Mouse (Mus musculus): ENCODE data around the gene Papolb.

DNA sequence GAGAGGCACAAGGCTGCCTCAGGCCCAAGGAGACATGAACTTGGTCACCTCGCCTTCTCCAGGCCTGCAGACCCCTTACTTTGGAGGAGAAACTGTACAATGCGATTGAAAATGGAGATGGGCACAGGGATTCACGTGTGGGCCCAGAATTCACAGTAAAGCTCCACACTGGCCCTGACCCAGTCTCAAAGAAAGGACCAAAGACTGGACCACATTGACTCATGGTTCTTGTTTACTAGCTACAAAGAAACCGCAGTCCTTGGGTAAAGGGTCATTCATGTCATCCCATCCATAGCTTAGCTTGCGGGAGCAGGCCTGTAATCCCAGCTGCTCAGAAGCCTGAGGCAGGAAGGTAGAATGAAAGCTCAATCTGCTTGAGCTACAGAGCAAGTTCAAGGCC is 46.3 kb downstream of the Papolb start:
- TF ChIP-seq ETS1 (conservative IDR thresholded peaks at IDR 0.05; ENCODE audit: low read depth, low read length) (no peak), SIN3A (IDR thresholded peaks at IDR 0.05; ENCODE audit: low read length) (no peak), CTCF (conservative IDR thresholded peaks at IDR 0.05 in 1 of 2, IDR thresholded peaks at IDR 0.05 in 1 of 2; ENCODE audit: low read depth in 2 of 2, low read length in 2 of 2) (no peak), E2F4 (IDR thresholded peaks at IDR 0.05; ENCODE audit: insufficient replicate concordance, low read depth, low read length) (no peak), BHLHE40 (IDR thresholded peaks at IDR 0.05; ENCODE audit: low read depth, low read length) (no peak), ELF1 (IDR thresholded peaks at IDR 0.05; ENCODE audit: low read depth, low read length) (no peak), JUN (IDR thresholded peaks at IDR 0.05; ENCODE audit: insufficient read depth, low read depth, low read length) (no peak), EP300 (IDR thresholded peaks at IDR 0.05; ENCODE audit: low read length) (no peak), SMC3 (IDR thresholded peaks at IDR 0.05; ENCODE audit: low read depth, low read length) (no peak), UBTF (IDR thresholded peaks at IDR 0.05; ENCODE audit: low read depth, low read length) (no peak)

All from CH12.LX (cell line).